Mouse (Mus musculus) olfactory bulb, adult 2 months (tissue): ENCODE measurements around the gene Lingo1.

Experiments used
- CTCF ChIP-seq: fragments of 200-500 bp; IDR thresholded peaks from 2 replicates; pipeline ENCODE4 v1.5.1; 2012; ENCODE audit warnings: low read depth, mild to moderate bottlenecking, low read length, moderate library complexity; ENCODE audit not compliant: insufficient read depth
- POLR2A ChIP-seq: fragments of 200-500 bp; IDR thresholded peaks from 2 replicates; pipeline ENCODE4 v1.6.1; 2012; ENCODE audit warnings: mild to moderate bottlenecking, low read depth, low read length, moderate library complexity; ENCODE audit not compliant: insufficient read depth

GRCm38 (mm10) chr9:56746926-56747294 is 49.4 kb downstream of the Lingo1 start:
- no peak for TF ChIP-seq CTCF
- TF ChIP-seq POLR2A = no peak
